Mouse (Mus musculus): ENCODE results near the gene Nr4a2.
A peak's percentile ranks its signal among the peaks of the same experiment; 100 is the strongest.

Gene Nr4a2

GRCm38 (mm10) chr2:57123991-57124840, at the start of gene Nr4a2:
Gene Nr4a2, minus strand, starts transcription at chr2:57124003.
- peak; percentile 57 for DNase-seq (ENCODE audit: low read depth)

- no peak for DNase-seq (ENCODE audit: low read depth)
These were observed 41.6 kb upstream of the Nr4a2 start for GRCm38 (mm10) chr2:57165416-57165815.

- no peak for DNase-seq (ENCODE audit: low read depth)
These were observed 33.0 kb upstream of the Nr4a2 start for GRCm38 (mm10) chr2:57156814-57157213.

GRCm38 (mm10) chr2:57149796-57150195, 26.0 kb upstream of the Nr4a2 start:
- no peak for DNase-seq (ENCODE audit: low read depth)

GRCm38 (mm10) chr2:57148231-57148630, 24.4 kb upstream of the Nr4a2 start:
- DNase-seq (ENCODE audit: low read depth): no peak

GRCm38 (mm10) chr2:57145646-57146421, 22.0 kb upstream of the Nr4a2 start:
- DNase-seq (ENCODE audit: low read depth): no peak

- DNase-seq (ENCODE audit: low read depth): no peak
These were observed 14.8 kb upstream of the Nr4a2 start for GRCm38 (mm10) chr2:57138594-57138993.

- no peak for DNase-seq (ENCODE audit: low read depth)
These were observed 3.7 kb upstream of the Nr4a2 start for GRCm38 (mm10) chr2:57127461-57127860.

GRCm38 (mm10) chr2:57125891-57126290, 2.1 kb upstream of the Nr4a2 start:
- DNase-seq (ENCODE audit: low read depth): no peak

- DNase-seq (ENCODE audit: low read depth): peak; percentile 44
These were observed 520 bp downstream of the Nr4a2 start for GRCm38 (mm10) chr2:57122986-57123980.

- no peak for DNase-seq (ENCODE audit: low read depth)
These were observed 2.7 kb downstream of the Nr4a2 start for GRCm38 (mm10) chr2:57121110-57121509.

GRCm38 (mm10) chr2:57117201-57117951, 6.4 kb downstream of the Nr4a2 start:
- peak; percentile 67 for DNase-seq (ENCODE audit: low read depth)

- peak; percentile 58 for DNase-seq (ENCODE audit: low read depth)
These were observed 7.2 kb downstream of the Nr4a2 start for GRCm38 (mm10) chr2:57116366-57117200.

GRCm38 (mm10) chr2:57115864-57116365, 7.9 kb downstream of the Nr4a2 start:
- peak; percentile 34 for DNase-seq (ENCODE audit: low read depth)

GRCm38 (mm10) chr2:57115181-57115863, 8.5 kb downstream of the Nr4a2 start:
- DNase-seq (ENCODE audit: low read depth): no peak

- peak; percentile 78 for DNase-seq (ENCODE audit: low read depth)
These were observed 9.3 kb downstream of the Nr4a2 start for GRCm38 (mm10) chr2:57114211-57115151.

GRCm38 (mm10) chr2:57113431-57113830, 10.4 kb downstream of the Nr4a2 start:
- no peak for DNase-seq (ENCODE audit: low read depth)

- DNase-seq (ENCODE audit: low read depth): no peak
These were observed 10.9 kb downstream of the Nr4a2 start for GRCm38 (mm10) chr2:57112949-57113348.
